Mouse (Mus musculus) 416B (cell line): ENCODE results near the gene Inf2.

ENCODE experiments used
- DNase-seq: peaks from one replicate; pipeline ENCODE4 v3.0.0; 2011; ENCODE audit warnings: low read depth

The Inf2 gene

DNA sequence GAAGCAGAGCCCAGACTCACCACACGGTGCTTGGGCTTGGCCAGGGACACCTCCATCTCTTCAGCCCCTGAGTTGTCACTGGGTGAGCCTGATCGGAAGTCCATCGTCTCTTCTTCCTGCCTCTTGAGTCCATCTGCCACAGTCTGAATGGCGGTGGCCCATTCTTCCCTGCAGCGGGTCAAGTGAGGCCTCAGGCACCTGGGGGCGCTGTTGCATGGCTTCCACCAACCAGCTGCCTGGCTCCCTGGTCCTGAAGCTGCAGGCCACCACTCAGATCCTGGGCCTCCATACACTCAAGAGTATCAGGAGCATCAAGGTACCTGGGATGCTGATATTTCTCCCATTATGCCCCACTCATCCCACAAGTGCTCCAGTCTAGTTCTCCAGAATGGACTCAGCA lies 70.5 kb downstream of the Inf2 start:
- peak; percentile 27 for DNase-seq

- no peak for DNase-seq
These were observed 72.2 kb downstream of the Inf2 start for GRCm38 (mm10) chr12:112660576-112661326.

DNA sequence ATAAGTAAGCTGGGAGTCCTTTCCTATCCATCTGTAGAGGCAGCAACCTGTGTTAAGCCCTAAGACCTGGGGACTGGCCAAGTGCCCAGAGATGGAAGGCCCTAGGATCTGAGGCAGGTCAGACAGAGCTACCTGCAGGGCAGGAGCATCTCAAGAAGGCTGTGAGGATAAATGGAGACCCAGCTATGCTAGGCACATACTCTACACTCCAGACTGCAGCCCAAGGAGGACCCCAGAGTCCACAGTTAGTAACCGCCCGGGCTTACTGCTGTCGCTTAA lies 72.7 kb downstream of the Inf2 start:
- no peak for DNase-seq

GRCm38 (mm10) chr12:112661851-112662250 lies 73.3 kb downstream of the Inf2 start:
- no peak for DNase-seq

DNA sequence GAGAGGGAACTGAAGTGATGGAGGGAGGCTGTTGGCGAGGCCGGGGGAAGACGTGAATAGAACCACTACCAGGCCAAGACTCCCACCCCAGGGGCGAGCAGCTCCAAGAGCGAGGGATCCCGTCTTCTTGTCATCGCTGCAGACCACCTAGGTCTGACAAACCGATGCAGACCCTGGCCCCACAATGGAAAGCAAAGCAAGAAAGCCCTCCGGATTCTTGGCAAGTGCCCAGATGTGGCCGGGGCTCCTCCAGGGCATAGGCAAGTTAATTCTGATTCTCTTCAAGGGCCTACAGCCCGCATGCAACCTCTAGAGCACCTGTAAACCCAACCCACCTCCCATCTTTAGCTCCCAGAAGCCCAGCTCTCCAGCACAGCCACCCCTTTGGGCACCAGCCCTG lies 74.7 kb downstream of the Inf2 start:
- DNase-seq: no peak

- DNase-seq: no peak
These were observed 75.1 kb downstream of the Inf2 start for GRCm38 (mm10) chr12:112663716-112664115.

DNA sequence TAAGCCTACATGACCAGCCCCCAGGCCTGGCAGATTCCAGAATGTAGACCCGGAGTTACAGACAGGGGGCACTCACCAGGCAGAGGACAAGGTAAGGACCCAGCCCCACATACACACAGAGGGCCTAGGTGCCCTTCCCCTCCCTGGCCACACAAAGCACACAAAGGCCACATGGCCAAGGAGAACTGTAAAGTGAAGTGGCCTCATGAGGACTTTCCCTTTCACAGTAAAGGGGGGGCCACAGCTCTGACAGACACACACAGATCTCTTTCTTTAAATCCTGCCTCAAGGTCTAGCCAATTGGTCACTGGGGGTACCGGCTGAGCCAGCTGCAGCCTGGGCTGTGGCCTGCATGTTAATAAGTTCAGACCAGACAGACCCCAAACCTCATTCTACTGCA lies 75.5 kb downstream of the Inf2 start:
- DNase-seq: no peak

- DNase-seq: no peak
These were observed 76.1 kb downstream of the Inf2 start for GRCm38 (mm10) chr12:112664656-112665055.
